Mouse (Mus musculus): ENCODE measurements around the gene Ripor2.
A peak's percentile ranks its signal among the peaks of the same experiment; 100 is the strongest.

The Ripor2 gene

DNA sequence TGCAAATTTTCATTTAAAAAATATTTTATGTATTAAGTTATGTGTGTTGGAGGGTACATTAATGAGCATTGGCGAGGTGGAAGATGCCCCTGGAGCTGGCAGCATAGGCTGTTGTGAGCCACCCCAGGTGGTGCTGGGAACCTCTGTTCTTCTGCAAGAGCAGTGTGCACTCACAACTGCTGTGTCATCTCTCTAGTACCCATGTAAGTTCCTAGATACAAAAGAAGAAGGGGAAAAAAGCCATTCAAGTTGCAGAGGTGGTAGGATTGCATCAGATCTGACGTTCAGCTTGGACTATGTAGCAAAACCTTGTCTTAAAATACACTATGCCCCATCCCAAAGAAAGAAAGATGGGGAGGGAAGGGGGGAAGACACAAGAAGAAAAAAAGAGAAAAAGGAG lies 65.5 kb downstream of the Ripor2 start:
- no peak for DNase-seq (ENCODE audit: low spot score in 2 of 2)

GRCm38 (mm10) chr13:24648027-24648426 lies 66.0 kb downstream of the Ripor2 start:
- no peak for DNase-seq (ENCODE audit: low spot score in 2 of 2)

DNA sequence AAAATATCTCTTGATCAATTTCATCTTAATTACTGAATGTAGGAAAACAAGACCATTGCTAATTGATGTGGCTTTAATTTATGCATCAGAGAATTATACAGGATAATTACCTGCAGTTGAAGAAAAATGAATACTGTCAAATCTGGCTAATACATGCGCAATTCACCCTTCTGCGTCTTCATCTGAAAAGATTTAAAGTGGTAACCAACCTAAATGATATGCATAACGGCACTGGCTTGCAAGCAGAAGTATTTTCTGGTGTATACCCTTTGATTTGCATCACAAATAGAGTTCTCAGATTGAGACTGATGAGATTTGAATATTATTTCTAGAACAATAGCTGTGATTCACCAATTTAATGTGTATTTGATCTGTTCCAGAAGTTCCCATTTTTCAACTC lies 66.7 kb downstream of the Ripor2 start:
- no peak for DNase-seq (ENCODE audit: low spot score in 2 of 2)

GRCm38 (mm10) chr13:24649099-24649498 lies 67.1 kb downstream of the Ripor2 start:
- no peak for DNase-seq (ENCODE audit: low spot score in 2 of 2)

GRCm38 (mm10) chr13:24651018-24651417 lies 69.0 kb downstream of the Ripor2 start:
- DNase-seq (ENCODE audit: low spot score in 2 of 2): no peak

DNA sequence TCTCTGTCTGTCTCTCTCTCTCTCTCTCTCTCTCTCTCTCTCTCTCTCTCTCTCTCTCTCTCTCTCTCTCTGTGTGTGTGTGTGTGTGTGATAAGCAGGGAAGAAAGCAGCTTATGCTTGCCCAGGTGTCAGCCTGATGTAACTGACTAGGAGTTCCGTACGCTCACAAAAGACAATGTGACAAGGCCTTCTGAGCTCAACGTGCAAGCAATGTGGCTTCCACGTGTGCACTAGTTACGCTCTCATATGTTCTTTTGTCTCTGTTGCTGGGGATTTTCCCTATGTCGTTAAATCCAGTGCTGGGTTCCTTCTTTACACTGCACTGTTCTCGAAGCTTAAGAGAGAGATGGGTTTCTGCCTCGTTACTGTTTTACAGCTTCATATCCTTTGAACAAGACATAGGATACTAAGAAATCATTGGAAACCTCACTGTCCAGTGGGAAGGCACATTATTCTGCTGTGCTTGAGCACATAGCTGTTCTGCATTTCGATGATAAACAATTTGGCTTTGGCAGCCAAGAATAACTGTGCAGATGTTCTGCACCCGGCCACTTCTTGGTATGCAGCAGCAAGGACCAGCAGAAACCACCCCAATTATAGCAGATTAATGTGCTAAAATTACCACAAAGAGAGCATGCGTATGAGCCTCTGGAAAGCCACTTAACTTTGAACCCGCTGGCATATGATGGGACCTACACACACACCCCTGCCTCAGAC lies 73.1 kb downstream of the Ripor2 start:
- DNase-seq (ENCODE audit: low spot score in 2 of 2): no peak

GRCm38 (mm10) chr13:24656719-24657497 lies 74.9 kb downstream of the Ripor2 start:
- DNase-seq (ENCODE audit: low spot score in 2 of 2): no peak

- no peak for DNase-seq (ENCODE audit: low spot score in 2 of 2)
Observed at GRCm38 (mm10) chr13:24666763-24667162, 84.8 kb downstream of the Ripor2 start.

GRCm38 (mm10) chr13:24668556-24668955 lies 86.6 kb downstream of the Ripor2 start:
- DNase-seq (ENCODE audit: low spot score in 2 of 2): no peak

GRCm38 (mm10) chr13:24670676-24671075 lies 88.7 kb downstream of the Ripor2 start:
- no peak for DNase-seq (ENCODE audit: low spot score in 2 of 2)

DNA sequence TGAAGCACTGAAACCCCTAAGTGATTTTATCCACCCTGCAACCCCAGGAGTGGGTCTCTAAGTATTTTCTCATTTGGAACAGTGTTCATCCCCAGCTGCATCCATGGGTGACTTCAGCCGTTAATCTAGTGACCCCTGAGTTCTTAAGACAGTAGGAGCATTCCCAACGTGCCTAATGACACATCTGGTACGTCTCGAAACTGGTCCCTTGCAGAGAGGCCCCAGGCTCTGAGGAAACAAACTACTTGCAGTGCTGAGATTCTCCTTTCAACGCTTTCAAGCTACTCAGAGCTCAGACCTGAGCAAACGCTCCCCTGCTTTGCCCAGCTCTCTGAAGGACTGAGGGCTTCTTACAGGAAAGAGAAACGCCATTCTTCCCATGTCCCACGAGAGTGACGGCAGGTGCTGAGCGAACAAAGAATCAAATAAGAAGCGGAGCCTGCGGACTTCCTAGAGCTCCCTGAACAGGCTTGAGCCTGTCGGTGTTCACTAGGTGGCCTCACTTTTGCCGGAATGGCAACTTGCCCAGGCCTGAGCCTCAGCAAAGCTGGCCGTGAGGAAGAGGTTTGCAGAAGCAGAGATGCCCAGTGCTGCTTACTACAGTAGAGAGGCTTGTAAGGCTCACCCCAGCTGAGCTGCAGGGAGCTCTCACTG lies 97.2 kb downstream of the Ripor2 start:
- DNase-seq (ENCODE audit: low spot score in 2 of 2): no peak

DNA sequence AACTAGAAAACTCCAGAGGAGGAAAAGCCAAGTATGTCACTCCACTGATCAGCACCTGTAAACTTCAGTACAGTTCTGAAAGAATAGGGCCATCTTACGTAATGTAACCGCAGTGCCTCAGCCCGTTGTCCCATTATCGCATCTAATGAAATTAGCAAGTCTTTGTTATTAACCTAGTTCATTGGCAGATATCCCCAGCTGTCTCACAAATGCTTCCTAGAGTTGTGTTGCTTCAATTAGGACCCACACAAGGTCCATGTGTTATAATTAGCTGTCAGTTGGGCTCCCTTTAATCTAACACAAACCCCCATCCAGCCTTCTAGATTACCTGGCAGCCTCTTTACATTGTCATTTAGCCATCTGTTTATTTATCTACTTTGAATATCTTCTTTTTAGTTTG lies 99.0 kb downstream of the Ripor2 start:
- DNase-seq (ENCODE audit: low spot score in 2 of 2): no peak

DNA sequence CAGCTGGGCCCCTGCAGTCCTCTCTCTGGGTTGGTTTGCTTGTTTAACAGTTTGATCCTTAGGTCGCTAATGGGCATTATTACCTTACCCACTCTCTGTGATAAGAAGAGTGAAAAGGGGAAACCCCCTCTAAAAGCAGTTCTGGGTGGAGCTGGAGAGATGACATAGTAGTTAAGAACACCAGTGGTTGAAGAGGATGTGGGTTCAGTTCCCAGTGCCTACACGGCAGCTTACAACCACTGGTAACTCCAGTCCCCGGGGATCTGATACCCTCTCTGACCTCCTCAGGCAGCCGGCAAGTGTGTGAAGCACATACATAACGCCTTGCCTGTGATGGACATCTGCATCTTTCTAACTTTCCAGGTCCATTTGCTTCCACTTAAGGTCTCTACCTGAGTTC lies 100.4 kb downstream of the Ripor2 start:
- no peak for DNase-seq (ENCODE audit: low spot score in 2 of 2)

DNA sequence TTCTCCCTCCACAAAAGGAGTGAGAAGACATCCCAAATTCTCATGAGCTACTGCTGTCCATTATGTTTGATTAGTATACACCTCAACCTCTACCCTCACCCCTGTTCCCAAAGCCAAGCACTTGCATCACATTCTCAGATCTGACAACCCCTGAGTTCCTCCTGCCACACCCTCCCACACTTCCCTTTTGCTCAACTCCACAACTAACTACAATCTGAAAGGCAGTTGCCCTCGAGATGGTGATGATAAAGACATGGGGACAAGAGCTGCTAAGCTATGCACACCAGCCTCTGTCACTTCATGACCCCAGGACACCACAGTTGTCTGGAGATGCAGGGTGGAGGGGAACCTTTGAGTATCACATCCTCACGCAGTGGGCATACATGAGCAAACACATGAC lies 102.5 kb downstream of the Ripor2 start:
- no peak for DNase-seq (ENCODE audit: low spot score in 2 of 2)

GRCm38 (mm10) chr13:24685846-24686245 lies 103.9 kb downstream of the Ripor2 start:
- DNase-seq (ENCODE audit: low spot score in 2 of 2): no peak

- peak; percentile 53 to 65 for DNase-seq (ENCODE audit: low spot score in 2 of 2)
Observed at GRCm38 (mm10) chr13:24686705-24687665, 105.0 kb downstream of the Ripor2 start.

- no peak for DNase-seq (ENCODE audit: low spot score in 2 of 2)
Observed at GRCm38 (mm10) chr13:24693312-24693711, 111.3 kb downstream of the Ripor2 start.

DNA sequence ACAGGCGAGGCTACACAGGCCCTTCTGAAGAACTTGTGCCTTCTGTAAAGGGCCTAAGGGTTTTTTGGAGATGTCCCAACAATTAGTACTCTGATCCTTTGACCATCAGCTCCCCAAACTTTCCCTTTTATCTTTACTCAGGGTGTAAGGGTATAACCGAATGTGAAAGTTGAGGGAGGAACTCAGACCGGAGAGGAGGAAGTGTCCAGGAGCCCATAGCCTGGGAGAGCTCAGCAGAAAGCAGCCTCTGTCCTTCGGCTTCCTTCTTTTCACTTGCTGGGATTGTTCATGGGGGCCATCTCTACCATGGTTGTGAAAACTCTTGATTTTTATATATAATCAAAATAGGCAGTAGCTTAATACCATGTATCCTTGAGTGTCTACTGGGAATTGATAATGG lies 116.8 kb downstream of the Ripor2 start:
- no peak for DNase-seq (ENCODE audit: low spot score in 2 of 2)

GRCm38 (mm10) chr13:24702128-24702527 lies 120.1 kb downstream of the Ripor2 start:
- DNase-seq (ENCODE audit: low spot score in 2 of 2): no peak

- DNase-seq (ENCODE audit: low spot score in 2 of 2): no peak
Observed at GRCm38 (mm10) chr13:24709656-24710396, 127.8 kb downstream of the Ripor2 start.

DNA sequence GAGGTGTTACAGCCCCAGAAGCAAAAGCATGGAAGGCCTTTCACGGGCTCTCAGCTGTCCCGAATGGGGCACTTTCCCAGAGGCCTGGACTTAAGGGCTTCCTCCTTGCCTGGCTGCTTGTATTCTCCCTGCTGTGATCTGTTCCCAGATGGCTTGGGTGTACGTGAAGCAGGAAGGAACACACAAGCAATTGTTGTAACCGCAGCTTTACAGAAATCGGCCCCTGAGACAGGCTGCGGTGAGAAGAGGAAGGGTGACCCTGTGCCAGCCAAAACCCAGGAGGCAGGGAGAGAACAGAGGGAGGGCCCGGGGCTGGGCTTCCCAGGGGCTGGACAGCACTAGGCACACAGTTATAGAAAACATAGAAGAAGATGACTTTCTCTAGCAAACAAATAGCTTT lies 129.0 kb downstream of the Ripor2 start:
- DNase-seq (ENCODE audit: low spot score in 2 of 2): no peak

All from right cerebral cortex, postnatal 36 days (tissue).